Mouse (Mus musculus) forebrain, embryonic 14.5 days (tissue): ENCODE measurements around the gene Gm8897. TPM values are rescaled to one million over a fixed set of nuclear protein-coding genes. Genes with fewer than 3 reads are reported as not detected.
"Not testable (repeated sequence)": the region's sequence is repeated elsewhere in the genome, so short reads cannot be mapped to it uniquely, and the experiment has no call there.

Experiments used
- ATAC-seq: fragments of 200-750 bp; cut with Nextera tagmentation; 2 replicates; pipeline ENCODE4 v1.8.0; 2017; ENCODE audit warnings: mild to moderate bottlenecking, moderate library complexity
- DNase-seq: peaks from one replicate; pipeline ENCODE4 v3.0.0-alpha.2; 2015; ENCODE audit warnings: low spot score
- H3K27ac ChIP-seq: fragments of 300-500 bp; sonication (generic); 2 replicates; pipeline ENCODE4 v1.5.1; 2014; ENCODE audit warnings: low read depth, mild to moderate bottlenecking, control low read depth, low read length, moderate library complexity
- H3K27me3 ChIP-seq: fragments of 300-500 bp; sonication (generic); replicated peaks from 2 replicates; pipeline ENCODE4 v1.6.1; 2014; ENCODE audit warnings: low read length, control low read depth, mixed read lengths; ENCODE audit not compliant: control insufficient read depth, insufficient read depth
- H3K36me3 ChIP-seq: fragments of 300-500 bp; sonication (generic); 2 replicates; pipeline ENCODE4 v1.6.1; 2014; ENCODE audit warnings: low read length, control low read depth; ENCODE audit not compliant: control insufficient read depth, insufficient read depth
- H3K4me1 ChIP-seq: fragments of 300-500 bp; sonication (generic); 2 replicates; pipeline ENCODE4 v1.6.1; 2014; ENCODE audit warnings: antibody characterized with exemption, low read length, control low read depth; ENCODE audit not compliant: control insufficient read depth, insufficient read depth
- H3K4me2 ChIP-seq: fragments of 300-500 bp; sonication (generic); 2 replicates; pipeline ENCODE4 v1.6.1; 2014; ENCODE audit warnings: mild to moderate bottlenecking, control low read depth, low read length
- H3K4me3 ChIP-seq: fragments of 300-500 bp; sonication (generic); 2 replicates; pipeline ENCODE4 v1.5.1; 2014; ENCODE audit warnings: low read depth, low read length, control low read depth
- H3K9ac ChIP-seq: fragments of 300-500 bp; sonication (generic); 2 replicates; pipeline ENCODE4 v1.6.1; 2014; ENCODE audit warnings: mild to moderate bottlenecking, low read length, control low read depth, moderate library complexity
- H3K9me3 ChIP-seq: fragments of 300-500 bp; sonication (generic); replicated peaks from 2 replicates; pipeline ENCODE4 v1.6.1; 2016; ENCODE audit warnings: low read length, control low read depth, mixed read lengths; ENCODE audit not compliant: control insufficient read depth
- WGBS: fragments of 180-500 bp; shearing (Covaris S2); extraction: QIAGEN DNeasy Blood & Tissue Kit; methylation state at CpG from one replicate; pipeline ENCODE4 v1.1.7; 2014; 5-methylcytosine and 5-hydroxymethylcytosine counted together
- polyA plus RNA-seq: library from polyadenylated mRNA; unstranded; fragments of >200 nt; fragmentation: Nextera tagmentation; extraction: Ambion mirVana; gene quantifications from 2 replicates; pipeline ENCODE4 v1.2.1, GENCODE M21; 2014

Gene Gm8897
- polyA plus RNA-seq, result not detected in 2 replicates

- H3K9me3 ChIP-seq, H3K4me3 ChIP-seq, H3K27me3 ChIP-seq, H3K36me3 ChIP-seq, H3K4me1 ChIP-seq, ATAC-seq, H3K4me2 ChIP-seq, H3K9ac ChIP-seq, H3K27ac ChIP-seq, DNase-seq: not testable (repeated sequence)
- WGBS, result 60% methylated on average over 1 of the region's 2 CpGs
These were observed at the start of gene Gm8897 for GRCm38 (mm10) chr5:11416118-11416517. Gene Gm8897, plus strand, starts transcription at chr5:11416418.

- H3K9ac ChIP-seq, H3K27me3 ChIP-seq, DNase-seq, ATAC-seq, H3K4me2 ChIP-seq, H3K9me3 ChIP-seq, H3K27ac ChIP-seq, H3K4me3 ChIP-seq, H3K4me1 ChIP-seq, H3K36me3 ChIP-seq: not testable (repeated sequence)
- 57% methylated on average over 1 of the region's 1 CpGs for WGBS
These were observed 473 bp downstream of the Gm8897 start for GRCm38 (mm10) chr5:11416691-11417090.

Other genes with a start within 250 kb of the Gm8897 start
- not detected in 2 replicates for gene Gm5861, start 233.3 kb upstream of the Gm8897 start, polyA plus RNA-seq
- not detected in 2 replicates for gene Gm8890, start 160.4 kb upstream of the Gm8897 start, polyA plus RNA-seq
- not detected in 2 replicates for gene Speer1, start 74.9 kb upstream of the Gm8897 start, polyA plus RNA-seq
- gene Gm8906, start 86.3 kb downstream of the Gm8897 start, polyA plus RNA-seq, result not detected in 2 replicates
- gene Gm6460, start 178.5 kb downstream of the Gm8897 start, polyA plus RNA-seq, result not detected in 2 replicates